Mouse (Mus musculus) layer of hippocampus, postnatal 14 days (tissue): Measurements from ENCODE around the gene Sval3. TPM values are rescaled to one million over a fixed set of nuclear protein-coding genes. Genes with fewer than 3 reads are reported as not detected.
A peak's percentile ranks its signal among the peaks of the same experiment; 100 is the strongest.

Source experiments
- DNase-seq, 2 experiments: peaks; one replicate each; pipeline ENCODE4 v3.0.0; 2021 to 2022; ENCODE audit warnings: low spot score in 2 of 2, mixed read lengths in 1 of 2
- long read RNA-seq, 2 experiments: library from polyadenylated mRNA; stranded (forward); transcript quantifications; one replicate each; pipeline ENCODE4 v2.0.0; 2021
- total RNA-seq, 2 experiments: library from RNA; stranded (reverse); gene quantifications; 2 replicates each; pipeline ENCODE4 v1.2.3; 2021

The Sval3 gene
- total RNA-seq, result not detected
- long read RNA-seq, experiment 1, result 0 reads
- long read RNA-seq, experiment 2, result 0 reads

DNA sequence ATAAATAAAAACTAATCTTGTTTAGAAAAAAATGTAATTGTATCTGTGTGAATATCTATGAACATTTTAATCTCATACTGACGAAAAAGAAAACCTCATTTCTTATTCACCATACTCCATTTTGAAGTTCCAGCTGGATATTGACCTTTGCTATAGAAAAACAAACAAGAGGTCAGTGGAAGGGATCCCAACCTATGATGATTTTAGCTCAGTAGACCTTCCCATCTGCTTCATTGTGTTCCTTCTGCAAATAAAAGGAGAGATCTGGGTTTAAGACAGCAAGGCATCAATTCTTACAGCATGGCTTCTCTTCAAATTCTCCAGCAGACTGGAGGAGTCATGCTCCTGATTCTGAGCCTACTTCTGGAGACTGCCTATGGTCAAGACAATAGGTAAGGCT is at the start of gene Sval3:
Sval3 (plus strand) TSS at position 301 of the 400 bp plus-strand sequence.
- DNase-seq, result no peak

DNA sequence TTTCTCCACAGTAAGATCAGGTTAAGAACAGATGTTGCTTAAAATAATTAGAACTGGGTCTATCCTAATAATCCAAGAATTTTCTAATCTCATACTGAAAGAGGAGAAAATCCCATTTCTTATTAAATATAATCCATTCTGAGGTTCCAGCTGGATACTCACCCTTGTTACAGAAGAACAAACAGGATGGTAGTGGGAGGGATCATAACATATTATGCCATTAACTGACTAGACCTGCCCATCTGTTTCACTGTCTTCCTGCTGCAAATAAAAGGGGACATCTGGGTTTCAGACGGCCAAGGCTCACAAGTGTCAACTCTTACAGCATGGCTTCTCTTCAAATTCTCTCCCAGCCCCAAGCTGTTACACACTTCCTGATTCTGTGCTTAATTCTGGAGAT is 16.6 kb upstream of the Sval3 start, which contains the start of gene Sval1:
Sval1 (plus strand) TSS at position 301 of the 400 bp plus-strand sequence.
- DNase-seq, result peak; percentile 1 to 13

Other genes starting within 250 kb of the Sval3 start
- not detected for gene Olfr459, start 193.0 kb upstream of the Sval3 start, total RNA-seq
- gene Pip, start 120.6 kb upstream of the Sval3 start, total RNA-seq, result not detected
- gene Sval2, start 115.2 kb upstream of the Sval3 start, total RNA-seq, result not detected
- not detected for gene Sval1, start 16.5 kb upstream of the Sval3 start, total RNA-seq
- gene Sva, start 70.3 kb downstream of the Sval3 start, total RNA-seq, result not detected
- gene Tas2r139, start 172.8 kb downstream of the Sval3 start, total RNA-seq, result not detected
- not detected for gene Tas2r144, start 247.2 kb downstream of the Sval3 start, total RNA-seq